Mouse (Mus musculus): ENCODE results near the gene Lrmda.

Lrmda gene

GRCm38 (mm10) chr14:22940576-22940975, 921.1 kb downstream of the Lrmda start:
- no peak for DNase-seq (ENCODE audit: low spot score)

- DNase-seq (ENCODE audit: low spot score) = no peak
Measured at GRCm38 (mm10) chr14:22942569-22942968, 923.1 kb downstream of the Lrmda start.

- DNase-seq (ENCODE audit: low spot score) = no peak
Measured at GRCm38 (mm10) chr14:22949466-22949865, 930.0 kb downstream of the Lrmda start.

- no peak for DNase-seq (ENCODE audit: low spot score)
Measured at GRCm38 (mm10) chr14:22952981-22953380, 933.5 kb downstream of the Lrmda start.

GRCm38 (mm10) chr14:22960166-22960565, 940.7 kb downstream of the Lrmda start:
- no peak for DNase-seq (ENCODE audit: low spot score)

GRCm38 (mm10) chr14:22964796-22965660, 945.5 kb downstream of the Lrmda start:
- DNase-seq (ENCODE audit: low spot score) = no peak

GRCm38 (mm10) chr14:22968705-22969104, 949.2 kb downstream of the Lrmda start:
- no peak for DNase-seq (ENCODE audit: low spot score)

GRCm38 (mm10) chr14:22986736-22987135, 967.2 kb downstream of the Lrmda start:
- DNase-seq (ENCODE audit: low spot score) = no peak

- no peak for DNase-seq (ENCODE audit: low spot score)
Measured at GRCm38 (mm10) chr14:22988090-22988669, 968.7 kb downstream of the Lrmda start.

GRCm38 (mm10) chr14:22995184-22995935, 975.8 kb downstream of the Lrmda start:
- DNase-seq (ENCODE audit: low spot score) = no peak

GRCm38 (mm10) chr14:22998906-22999305, 979.4 kb downstream of the Lrmda start:
- DNase-seq (ENCODE audit: low spot score) = no peak

- DNase-seq (ENCODE audit: low spot score) = no peak
Measured at GRCm38 (mm10) chr14:23011989-23012388, 992.5 kb downstream of the Lrmda start.

- no peak for DNase-seq (ENCODE audit: low spot score)
Measured at GRCm38 (mm10) chr14:23014747-23015286, 995.3 kb downstream of the Lrmda start.

GRCm38 (mm10) chr14:23015321-23016067, 996.0 kb downstream of the Lrmda start:
- no peak for DNase-seq (ENCODE audit: low spot score)

GRCm38 (mm10) chr14:23016068-23016611, 996.6 kb downstream of the Lrmda start:
- DNase-seq (ENCODE audit: low spot score) = no peak

GRCm38 (mm10) chr14:23041002-23041401, 1021.5 kb downstream of the Lrmda start:
- no peak for DNase-seq (ENCODE audit: low spot score)

- no peak for DNase-seq (ENCODE audit: low spot score)
Measured at GRCm38 (mm10) chr14:23045322-23045721, 1025.8 kb downstream of the Lrmda start.

GRCm38 (mm10) chr14:23046330-23046729, 1026.8 kb downstream of the Lrmda start:
- peak; percentile 18 for DNase-seq (ENCODE audit: low spot score)

GRCm38 (mm10) chr14:23051441-23051840, 1031.9 kb downstream of the Lrmda start:
- no peak for DNase-seq (ENCODE audit: low spot score)

GRCm38 (mm10) chr14:23052833-23053592, 1033.5 kb downstream of the Lrmda start:
- DNase-seq (ENCODE audit: low spot score) = no peak
